Mouse (Mus musculus) layer of hippocampus, adult 2 months (tissue): ENCODE measurements around the gene Fam83e. TPM values are rescaled to one million over a fixed set of nuclear protein-coding genes. Genes with fewer than 3 reads are reported as not detected.
A peak's percentile ranks its signal among the peaks of the same experiment; 100 is the strongest.

Source experiments
- DNase-seq, 2 experiments: peaks; one replicate each; pipeline ENCODE4 v3.0.0; 2022; ENCODE audit warnings: low spot score in 2 of 2
- H3K27ac ChIP-seq: fragments of 200-600 bp; 2 replicates; pipeline ENCODE4 v1.8.1; 2022
- H3K4me3 ChIP-seq: fragments of 200-600 bp; 2 replicates; pipeline ENCODE4 v1.8.1; 2022; ENCODE audit warnings: mild to moderate bottlenecking
- CTCF ChIP-seq: fragments of 200-600 bp; conservative IDR thresholded peaks from 2 replicates; pipeline ENCODE4 v1.8.1; 2022; ENCODE audit warnings: antibody characterized with exemption, mild to moderate bottlenecking, moderate library complexity
- total RNA-seq, 2 experiments: library from RNA; stranded (reverse); gene quantifications; 2 replicates each; pipeline ENCODE4 v1.2.3; 2021

The Fam83e gene
- total RNA-seq, 2 experiments from 2014 or later = 0.27 to 0.33 TPM

DNA sequence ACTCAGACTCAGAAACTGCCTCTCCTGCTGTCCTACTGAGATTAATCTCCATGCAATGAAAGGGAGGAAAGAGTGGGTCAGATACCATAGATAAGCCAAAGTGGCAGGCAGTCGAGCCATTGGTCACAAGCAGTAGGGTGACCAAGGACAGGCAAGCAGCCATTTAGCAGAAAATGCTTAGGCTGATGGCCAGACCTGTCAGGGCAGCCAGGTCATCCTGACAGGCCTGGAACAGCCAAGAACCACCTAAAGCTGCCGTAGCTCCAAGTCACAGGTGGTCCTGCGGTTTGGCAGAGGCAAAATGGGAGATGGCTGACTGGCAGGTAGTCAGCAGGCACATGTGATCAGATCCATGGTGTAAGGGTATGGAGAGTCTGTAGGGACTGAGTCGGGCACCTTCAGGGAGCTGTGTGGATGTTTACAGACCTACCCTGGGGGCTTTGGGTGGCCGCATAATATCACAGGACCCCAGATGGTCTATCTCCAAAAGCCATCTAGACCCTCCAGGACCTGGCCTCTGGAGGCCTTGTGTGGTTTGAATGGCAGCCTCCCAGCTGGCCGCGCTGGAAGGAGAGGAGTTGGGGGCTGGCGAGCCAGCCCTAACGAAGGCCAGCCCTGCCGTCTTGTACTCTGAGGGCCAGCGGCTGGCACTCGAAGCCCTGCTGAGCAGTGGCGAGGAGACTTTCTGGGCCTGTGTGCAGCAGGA is 783 bp downstream of the Fam83e start:
- no peak for TF ChIP-seq CTCF

DNA sequence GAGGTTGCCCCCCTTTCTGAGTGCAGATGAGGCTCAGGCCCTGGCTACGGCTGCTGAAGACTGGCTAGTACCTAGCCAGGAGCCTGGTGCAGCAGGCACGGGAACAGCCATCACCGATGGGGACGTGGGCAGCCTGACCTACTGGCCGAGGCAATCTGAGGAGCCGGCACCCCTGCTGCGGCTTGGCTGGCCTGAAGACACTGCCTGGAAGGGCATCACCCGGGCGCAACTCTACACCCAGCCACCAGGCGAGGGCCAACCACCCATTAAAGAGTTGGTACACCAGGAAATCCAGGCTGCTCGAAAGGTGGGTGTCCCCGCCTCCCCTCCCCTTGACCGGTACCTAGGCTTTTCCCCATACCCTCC is 1.3 kb downstream of the Fam83e start:
- DNase-seq = no peak

More for the DNA sequence above, 783 bp downstream of the Fam83e start:
- no peak overlapping the region for H3K27ac ChIP-seq
- no peak overlapping the region for H3K4me3 ChIP-seq
- DNase-seq = no peak

DNA sequence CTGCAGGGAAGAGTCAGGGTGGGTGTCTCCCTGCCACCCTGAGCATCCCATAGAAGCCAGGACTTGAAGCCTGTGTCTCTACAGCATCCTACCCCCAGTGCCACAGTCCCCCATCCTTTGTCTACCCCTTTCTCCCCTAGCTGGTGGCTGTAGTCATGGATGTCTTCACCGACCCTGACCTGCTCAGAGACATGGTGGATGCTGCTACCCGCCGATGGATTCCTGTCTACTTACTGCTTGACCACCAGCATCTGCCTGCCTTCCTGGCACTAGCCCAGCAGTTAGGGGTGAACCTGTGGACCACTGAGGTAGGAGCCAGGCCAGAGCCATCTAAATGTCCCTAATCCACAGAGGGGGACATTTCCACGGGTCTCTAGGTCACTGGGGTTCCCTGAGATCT is 2.3 kb downstream of the Fam83e start:
- H3K4me3 ChIP-seq = no peak overlapping the region
- no peak overlapping the region for H3K27ac ChIP-seq
- DNase-seq = no peak
- no peak for TF ChIP-seq CTCF

More for the DNA sequence above, 1.3 kb downstream of the Fam83e start:
- TF ChIP-seq CTCF = 0 out of 2 replicates have a peak, but pooled peaks have one; percentile 17
- Histone ChIP-seq H3K27ac (0 out of 2 replicates have a peak overlapping the region, but pooled peaks have one; percentile 36), H3K4me3 (no peak overlapping the region)

DNA sequence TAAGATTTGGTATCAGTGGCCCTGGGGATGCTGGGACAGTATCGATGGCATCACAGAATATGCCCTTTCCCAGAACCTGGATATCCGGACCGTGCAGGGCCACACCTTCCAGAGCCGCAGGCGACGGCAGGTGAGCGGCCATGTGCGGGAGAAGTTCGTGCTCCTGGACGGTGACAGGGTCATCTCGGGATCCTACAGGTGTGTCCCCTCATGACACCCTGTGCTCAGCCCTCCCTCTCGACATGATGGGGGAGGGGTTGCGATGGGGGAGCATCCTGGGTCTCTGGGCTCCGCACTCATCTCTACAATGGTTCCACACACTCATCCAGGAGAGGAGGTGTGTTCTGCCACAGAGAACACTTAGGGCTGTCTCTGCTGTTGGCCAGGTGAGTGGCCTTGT is 2.8 kb downstream of the Fam83e start:
- Histone ChIP-seq H3K4me3 (no peak overlapping the region), H3K27ac (no peak overlapping the region)
- DNase-seq = no peak
- no peak for TF ChIP-seq CTCF

DNA sequence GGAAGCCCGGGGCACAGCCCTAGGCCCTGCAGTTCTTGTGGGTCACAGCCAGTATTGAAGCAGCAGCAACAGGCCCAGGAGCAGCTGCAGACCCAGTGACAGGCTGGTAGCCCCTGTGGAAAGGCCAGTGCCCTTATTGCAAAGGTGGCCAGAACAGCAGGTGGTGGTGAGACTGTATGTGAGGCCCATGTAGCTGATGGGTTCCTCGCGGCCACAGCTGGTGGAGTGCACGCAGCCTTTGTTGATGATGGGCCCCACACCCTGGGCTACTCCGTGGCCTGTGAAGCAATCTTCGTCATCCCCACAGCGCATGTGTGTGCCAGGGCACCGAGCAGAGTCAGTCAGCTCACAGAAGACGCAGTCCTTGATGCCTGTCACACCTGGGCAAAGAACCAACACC is 4.1 kb downstream of the Fam83e start:
- TF ChIP-seq CTCF = no peak
- Histone ChIP-seq H3K4me3 (no peak overlapping the region), H3K27ac (no peak overlapping the region)
- DNase-seq = no peak

DNA sequence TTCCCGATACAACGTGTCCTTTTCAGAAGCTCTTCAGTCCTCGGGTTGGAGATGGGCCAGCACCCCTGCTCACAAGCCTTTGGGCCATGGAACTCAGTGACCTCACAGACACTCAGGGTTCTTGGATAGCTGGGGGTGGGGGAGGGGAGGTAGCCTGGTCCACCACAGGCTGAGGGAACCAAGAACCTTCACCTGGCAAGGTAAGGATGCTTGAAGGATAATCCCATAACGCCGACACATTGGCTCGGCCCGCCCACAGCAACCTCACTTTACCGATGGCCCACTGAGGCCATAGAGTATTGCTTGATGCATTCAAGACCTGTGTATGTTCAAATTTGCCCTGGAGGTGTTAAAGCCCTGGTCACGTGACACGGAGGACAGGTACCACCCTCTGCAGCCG is 4.7 kb downstream of the Fam83e start, which contains the start of gene Spaca4:
TSS of gene Spaca4 (minus strand) at position 101 of the 400 bp plus-strand sequence.
- no peak for TF ChIP-seq CTCF
- DNase-seq = no peak
- Histone ChIP-seq H3K4me3 (no peak within 1 kb of the TSS), H3K27ac (no peak within 1 kb of the TSS)

DNA sequence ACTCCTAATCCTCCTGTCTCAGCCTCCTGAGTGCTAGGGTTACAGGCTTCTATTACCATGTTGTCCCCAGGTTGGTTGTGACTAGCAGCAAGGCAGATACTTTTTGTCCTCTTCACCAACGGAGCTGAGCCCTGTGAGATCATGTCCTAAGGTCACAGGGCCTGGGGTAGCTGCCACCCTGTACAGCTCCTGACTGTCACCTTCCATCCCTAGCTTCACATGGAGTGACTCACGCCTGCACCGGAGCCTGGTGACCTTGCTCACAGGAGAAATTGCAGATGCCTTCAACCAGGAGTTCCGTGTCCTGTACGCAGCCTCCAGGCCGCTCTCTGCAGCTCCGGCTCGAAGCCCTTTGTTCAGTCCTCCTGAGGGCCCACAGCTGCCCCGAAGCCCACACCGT is 5.4 kb downstream of the Fam83e start:
- DNase-seq = no peak
- H3K4me3 ChIP-seq = no peak overlapping the region
- no peak for TF ChIP-seq CTCF
- H3K27ac ChIP-seq = no peak overlapping the region

DNA sequence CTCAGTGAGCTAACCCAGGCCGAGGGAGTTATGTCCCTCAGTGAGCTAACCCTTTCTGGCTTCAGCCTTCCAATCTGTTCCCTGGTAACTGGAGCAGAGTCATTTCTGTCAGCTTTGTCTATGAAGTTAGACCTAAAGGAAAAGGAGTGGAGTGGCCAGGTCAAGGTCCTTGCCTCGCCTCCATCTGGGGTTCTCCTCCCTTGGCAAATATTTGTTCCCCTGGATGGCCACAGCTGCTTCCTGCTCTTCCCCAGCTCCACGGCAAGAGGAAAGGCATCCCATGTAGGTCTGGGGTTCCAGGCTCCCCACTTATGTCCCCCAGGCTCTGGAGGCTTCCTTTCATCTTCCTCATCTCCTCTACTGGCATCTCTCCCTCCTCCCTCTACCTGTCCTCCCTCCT is 6.6 kb downstream of the Fam83e start:
- no peak for DNase-seq
- TF ChIP-seq CTCF = no peak

DNA sequence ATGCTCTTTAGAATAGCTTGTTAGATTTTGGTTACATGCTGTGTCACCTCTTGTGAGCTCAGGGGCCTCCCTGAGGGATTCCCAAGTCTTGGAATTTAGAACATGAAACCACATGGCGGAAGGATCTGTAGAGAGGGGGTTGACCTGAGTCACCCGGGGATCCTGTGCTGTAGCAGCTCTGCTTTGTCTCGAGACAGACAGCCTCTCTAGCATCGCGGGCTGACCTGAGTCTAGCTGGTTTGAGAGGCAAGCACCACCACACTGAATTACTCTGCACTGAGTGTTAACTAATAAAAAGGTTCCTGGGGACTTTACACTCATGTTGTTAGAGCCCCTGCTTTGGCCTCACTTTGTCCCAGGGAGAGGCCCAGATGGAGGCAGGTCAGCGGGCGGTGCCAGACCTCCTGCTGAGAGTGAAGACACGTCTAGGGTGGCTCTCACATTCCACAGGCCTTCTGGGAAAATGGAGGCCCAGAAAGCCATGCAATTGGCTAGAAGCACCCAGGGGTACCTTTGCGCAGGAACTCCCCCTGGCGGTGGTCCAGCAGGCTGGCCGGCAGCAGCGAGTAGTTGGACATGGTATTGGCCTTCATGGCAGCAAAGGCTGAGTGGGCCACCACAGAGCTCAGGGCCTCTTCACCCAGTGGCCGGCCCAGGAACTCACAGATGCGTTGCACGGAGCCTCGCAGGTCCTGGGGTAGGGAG is 9.9 kb downstream of the Fam83e start:
- DNase-seq = no peak
- no peak overlapping the region for H3K4me3 ChIP-seq
- peak overlapping the region; percentile 70; the same call in 1 of the 2 replicates for H3K27ac ChIP-seq
- TF ChIP-seq CTCF = peak; percentile 61

More for the DNA sequence above, 6.6 kb downstream of the Fam83e start:
- no peak overlapping the region for H3K4me3 ChIP-seq
- H3K27ac ChIP-seq = no peak overlapping the region

DNA sequence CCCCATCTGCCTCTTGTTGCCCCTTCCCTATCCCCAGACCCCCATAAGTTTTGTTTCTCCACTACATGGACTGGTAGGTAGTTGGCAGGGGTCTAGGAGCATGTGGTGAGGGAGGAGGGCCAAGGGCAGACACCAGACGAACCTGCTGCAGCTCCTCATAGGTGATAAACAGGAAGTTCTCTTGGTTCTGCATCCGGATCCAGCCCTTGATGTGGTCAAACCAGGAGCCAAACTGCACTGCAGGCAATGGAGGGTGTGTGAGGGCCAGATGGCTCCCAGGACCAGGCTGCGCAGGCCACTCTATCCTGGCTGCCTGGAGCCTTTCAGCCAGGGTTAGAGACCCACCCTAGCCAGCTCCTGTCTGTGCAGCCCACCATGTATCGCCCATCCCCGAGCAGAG is 12.5 kb downstream of the Fam83e start:
- Histone ChIP-seq H3K4me3 (no peak overlapping the region), H3K27ac (no peak overlapping the region)
- no peak for TF ChIP-seq CTCF
- DNase-seq = no peak

DNA sequence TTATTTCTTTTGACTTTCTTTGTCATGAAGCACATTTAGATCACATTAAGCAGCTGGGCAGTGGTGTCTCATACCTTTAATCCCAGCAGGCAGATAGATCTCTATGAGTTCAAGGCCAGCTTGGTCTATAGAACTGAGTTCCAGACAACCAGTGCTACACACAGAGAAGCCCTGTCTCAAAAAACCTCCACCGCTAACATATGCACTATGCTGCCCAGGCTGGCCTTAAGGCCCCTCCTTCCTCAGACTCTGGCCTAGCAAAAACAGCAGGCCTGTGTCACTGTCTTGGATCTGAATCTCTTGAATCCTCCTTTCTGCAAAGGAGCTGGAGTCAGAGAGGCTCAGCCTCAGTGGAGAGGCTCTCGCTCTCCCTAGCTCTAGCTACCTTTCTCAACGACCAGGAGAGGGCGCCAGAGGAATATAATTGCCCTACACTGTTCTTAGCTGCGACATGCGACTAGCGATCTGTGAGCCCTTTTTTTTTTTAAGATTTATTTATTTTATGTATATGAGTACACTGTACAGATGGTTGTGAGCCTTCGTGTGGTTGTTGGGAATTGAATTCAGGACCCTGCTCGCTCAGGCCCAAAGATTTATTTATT is 18.3 kb downstream of the Fam83e start:
- peak; percentile 93 for TF ChIP-seq CTCF
- Histone ChIP-seq H3K4me3 (no peak overlapping the region), H3K27ac (no peak overlapping the region)
- DNase-seq = peak; percentile 88 to 89

DNA sequence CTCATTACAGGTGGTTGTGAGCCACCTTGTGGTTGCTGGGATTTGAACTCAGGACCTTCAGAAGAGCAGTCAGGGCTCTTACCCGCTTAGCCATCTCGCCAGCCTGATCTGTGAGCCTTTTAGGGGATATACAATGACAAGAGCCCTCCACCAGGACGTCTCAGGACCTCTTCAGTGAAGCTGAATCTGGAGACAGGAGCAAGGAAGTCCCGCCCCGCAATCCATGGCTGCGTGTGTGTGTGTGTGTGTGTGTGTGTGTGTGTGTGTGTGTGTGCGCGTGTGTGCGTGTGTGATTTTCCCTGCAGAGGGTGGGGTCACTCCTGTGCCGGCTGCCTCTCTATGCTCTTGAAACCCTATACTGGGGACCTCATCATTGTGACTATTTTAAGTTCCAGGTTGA is 18.8 kb downstream of the Fam83e start:
- no peak overlapping the region for H3K27ac ChIP-seq
- no peak for DNase-seq
- no peak for TF ChIP-seq CTCF
- no peak overlapping the region for H3K4me3 ChIP-seq

DNA sequence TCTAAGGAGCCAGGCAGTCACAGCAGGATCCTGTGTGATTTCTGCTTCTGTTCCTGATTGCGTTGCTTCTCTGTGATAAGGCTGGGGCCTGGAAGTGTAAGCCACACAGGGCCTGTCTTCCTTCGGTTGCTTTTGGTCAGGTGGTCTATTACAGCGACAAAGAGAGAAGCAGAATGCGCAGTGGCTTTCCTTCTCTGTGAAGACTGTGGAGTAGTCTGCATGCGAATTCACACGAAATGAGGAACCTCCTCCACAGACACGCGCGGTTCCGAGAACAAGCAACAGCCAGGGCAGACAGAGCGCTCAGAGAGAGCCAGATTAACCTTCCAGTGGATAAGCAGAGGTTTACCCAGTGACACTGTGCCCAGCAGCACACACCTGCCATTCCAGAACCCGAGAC is 20.3 kb downstream of the Fam83e start:
- H3K27ac ChIP-seq = peak overlapping the region; percentile 88

More for the DNA sequence above, 20.3 kb downstream of the Fam83e start:
- no peak for TF ChIP-seq CTCF
- DNase-seq = no peak
- no peak overlapping the region; the same call in 1 of the 2 replicates for H3K4me3 ChIP-seq
